Mouse (Mus musculus) testis, adult 2 months (tissue): ENCODE results near the gene Gm20388.

Source experiments
- CTCF ChIP-seq: fragments of 200-500 bp; IDR thresholded peaks from 2 replicates; pipeline ENCODE4 v1.5.1; 2012; ENCODE audit warnings: low read depth, mild to moderate bottlenecking, inconsistent platforms, low read length, moderate library complexity; ENCODE audit not compliant: control insufficient read depth, insufficient read depth, insufficient replicate concordance
- POLR2A ChIP-seq: fragments of 200-500 bp; IDR thresholded peaks from 2 replicates; pipeline ENCODE4 v1.6.1; 2012; ENCODE audit warnings: low read depth, mild to moderate bottlenecking, inconsistent platforms, low read length, moderate library complexity; ENCODE audit not compliant: control insufficient read depth

GRCm38 (mm10) chr8:120926201-120926600 lies 1015.6 kb downstream of the Gm20388 start:
- no peak for TF ChIP-seq POLR2A
- no peak for TF ChIP-seq CTCF
